Mouse (Mus musculus): ENCODE results near the gene Map3k13. TPM values are rescaled to one million over a fixed set of nuclear protein-coding genes. Genes with fewer than 3 reads are reported as not detected.

Map3k13 gene
- polyA plus RNA-seq, 1 experiment from 2014 or later, result 1.7 TPM

DNA sequence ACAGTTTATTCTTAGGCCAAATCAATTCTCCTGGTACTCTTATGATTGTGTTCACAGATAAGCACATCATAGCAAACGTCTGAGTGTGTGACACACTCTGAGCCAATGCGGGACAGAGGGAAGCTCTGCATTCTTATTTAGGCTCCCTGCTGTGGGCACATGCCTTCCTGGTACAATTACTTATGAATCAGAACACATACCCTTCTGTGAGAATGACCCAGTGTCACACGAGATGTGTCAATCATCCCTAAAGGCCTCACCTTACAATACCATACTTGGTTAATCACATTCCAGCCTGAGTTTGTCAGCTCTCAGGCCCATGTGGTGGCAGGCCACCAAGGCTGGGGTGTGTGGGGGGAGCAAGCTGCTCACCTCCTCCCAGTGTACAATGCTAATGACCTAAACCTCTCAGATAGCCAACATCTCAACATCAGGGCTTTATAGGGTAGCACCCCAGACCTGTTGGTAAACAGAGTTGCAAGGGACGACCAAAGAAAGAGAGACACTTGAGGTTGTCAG lies 63.0 kb downstream of the Map3k13 start:
- Histone ChIP-seq H3K27me3 (replicated peaks) (no peaks in the 10 kb centered on the region), H3K36me3 (no peaks in the 10 kb centered on the region), H3K4me3 (replicated peaks) (no peak overlapping the region), H3K9ac (no peak overlapping the region), H3K4me1 (replicated peaks) (0 out of 2 replicates have a peak, but pooled peaks cover 6% of the 10 kb centered on the region), H3K4me2 (replicated peaks) (no peak overlapping the region), H3K9me3 (no peaks in the 10 kb centered on the region), H3K27ac (no peak overlapping the region)
- ATAC-seq, result 0 out of 2 replicates have a peak, but pooled peaks have one; percentile 18
- 50% methylated on average over 4 of the region's 4 CpGs for WGBS

DNA sequence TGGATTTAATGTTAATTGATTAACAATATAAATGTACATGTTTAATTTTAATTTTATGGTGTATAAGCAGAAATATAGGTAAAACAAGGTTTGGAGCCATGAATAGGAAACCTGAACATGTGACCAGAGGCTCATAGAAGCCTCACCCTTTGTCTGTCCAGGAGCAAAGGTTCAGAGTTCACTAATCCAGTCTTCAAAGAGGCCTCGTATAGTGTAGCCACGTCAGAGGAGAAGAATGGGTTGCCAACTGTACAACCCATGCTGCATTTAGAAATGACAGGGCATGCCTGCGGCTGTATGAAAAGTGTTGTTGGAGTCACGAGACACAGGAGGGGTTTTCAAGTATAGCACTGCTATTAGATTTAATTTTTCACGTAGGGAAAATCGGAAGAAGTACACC lies 64.0 kb downstream of the Map3k13 start:
- WGBS, result 56% methylated on average over 6 of the region's 6 CpGs
- peak; percentile 89 for ATAC-seq

DNA sequence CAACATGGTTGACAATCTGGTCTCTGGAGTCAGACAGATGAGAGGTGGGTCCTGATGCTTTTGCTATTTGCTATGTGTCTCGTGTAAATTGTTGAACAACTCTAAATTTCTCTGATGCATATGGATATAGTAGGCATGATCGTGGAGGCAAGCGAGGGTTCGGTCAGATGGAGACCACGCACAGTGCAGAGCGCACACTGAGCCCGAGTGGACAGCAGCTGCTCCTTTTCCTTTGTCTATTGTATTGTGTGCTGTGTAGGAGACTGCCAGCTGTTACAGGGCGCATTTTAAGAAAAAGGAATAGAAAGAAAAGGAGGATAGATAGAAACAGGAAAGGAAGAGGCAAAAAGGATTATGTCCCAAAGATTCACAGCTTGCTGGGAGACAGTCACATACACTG lies 64.7 kb downstream of the Map3k13 start:
- no peaks in the 10 kb centered on the region for H3K9me3 ChIP-seq
- ATAC-seq, result no peak
- no peak overlapping the region for H3K9ac ChIP-seq
- 87% methylated on average over 8 of the region's 8 CpGs for WGBS
- 0 out of 2 replicates have a peak overlapping the region, but pooled peaks have one; percentile 4 for H3K27ac ChIP-seq
- no peaks in the 10 kb centered on the region for H3K36me3 ChIP-seq
- no peak overlapping the region for H3K4me2 ChIP-seq (replicated peaks)
- no peaks in the 10 kb centered on the region for H3K27me3 ChIP-seq (replicated peaks)
- 0 out of 2 replicates have a peak, but pooled peaks cover 6% of the 10 kb centered on the region for H3K4me1 ChIP-seq (replicated peaks)
- H3K4me3 ChIP-seq (replicated peaks), result no peak overlapping the region

More for the DNA sequence above, 64.0 kb downstream of the Map3k13 start:
- Histone ChIP-seq H3K27me3 (replicated peaks) (no peaks in the 10 kb centered on the region), H3K4me2 (replicated peaks) (no peak overlapping the region), H3K9me3 (no peaks in the 10 kb centered on the region), H3K4me1 (replicated peaks) (0 out of 2 replicates have a peak, but pooled peaks cover 6% of the 10 kb centered on the region), H3K36me3 (no peaks in the 10 kb centered on the region), H3K4me3 (replicated peaks) (no peak overlapping the region), H3K27ac (0 out of 2 replicates have a peak overlapping the region, but pooled peaks have one; percentile 4), H3K9ac (no peak overlapping the region)

DNA sequence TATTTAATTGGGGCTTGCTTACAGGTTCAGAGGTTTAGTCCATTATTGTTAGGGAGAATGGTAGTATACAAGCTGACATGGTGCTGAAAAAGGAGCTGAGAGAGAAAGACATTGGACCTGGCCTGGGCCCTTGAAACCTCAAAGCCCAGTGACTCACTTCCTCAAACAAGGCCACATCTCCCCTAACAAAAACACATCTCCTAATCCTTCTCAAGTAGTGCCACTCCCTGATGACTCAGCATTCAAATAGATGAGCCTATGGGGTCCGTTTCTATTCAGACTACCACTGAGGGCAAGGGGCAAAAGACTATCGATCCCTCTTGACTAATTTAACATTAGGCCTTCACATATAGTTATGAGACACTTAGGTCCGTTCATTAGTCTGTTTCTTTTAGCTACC lies 68.3 kb downstream of the Map3k13 start:
- H3K36me3 ChIP-seq, result no peaks in the 10 kb centered on the region
- WGBS, result 88% methylated on average over 3 of the region's 3 CpGs
- H3K9me3 ChIP-seq, result no peaks in the 10 kb centered on the region
- no peak overlapping the region for H3K4me2 ChIP-seq (replicated peaks)
- no peak for ATAC-seq
- no peaks in the 10 kb centered on the region for H3K27me3 ChIP-seq (replicated peaks)
- no peak overlapping the region for H3K9ac ChIP-seq
- 0 out of 2 replicates have a peak, but pooled peaks cover 4% of the 10 kb centered on the region for H3K4me1 ChIP-seq (replicated peaks)
- no peak overlapping the region for H3K4me3 ChIP-seq (replicated peaks)
- H3K27ac ChIP-seq, result no peak overlapping the region

DNA sequence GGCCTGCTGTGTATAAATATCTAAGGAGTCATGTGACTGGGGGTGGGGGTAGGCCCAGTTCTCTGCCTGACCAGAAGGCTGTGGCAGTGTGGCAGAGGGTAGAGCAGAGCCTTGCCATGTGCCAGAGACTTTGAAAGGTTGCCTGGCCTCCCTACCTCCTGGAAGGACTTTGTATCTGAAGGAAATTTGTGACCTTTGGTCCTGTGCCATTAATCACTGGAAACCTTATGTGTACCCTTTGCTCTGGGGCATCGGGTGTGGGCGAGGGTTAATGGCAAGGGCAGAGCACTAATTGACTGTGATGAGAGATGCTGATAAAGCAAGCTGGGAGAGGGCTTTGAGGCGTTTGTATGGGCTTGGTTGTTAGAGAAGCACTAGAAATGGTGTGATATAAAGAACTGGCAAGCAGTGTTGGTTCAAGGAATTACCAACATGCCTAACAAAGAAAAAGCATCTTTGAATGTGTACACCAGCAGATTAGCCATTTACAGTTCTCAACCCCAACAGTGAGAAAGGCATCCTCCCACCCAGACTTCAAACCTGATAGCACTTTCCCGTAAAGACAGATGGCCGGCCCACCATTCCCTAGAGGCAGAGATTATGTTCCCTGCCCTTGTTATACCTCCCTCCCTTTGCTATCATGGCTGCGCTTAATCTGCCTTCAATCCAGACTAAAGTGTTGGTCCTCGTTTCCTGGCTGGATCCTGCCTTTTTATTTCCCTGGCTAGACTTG lies 71.3 kb downstream of the Map3k13 start:
- H3K27ac ChIP-seq, result peak overlapping the region; percentile 67
- 32% methylated on average over 7 of the region's 7 CpGs for WGBS
- no peak overlapping the region for H3K4me2 ChIP-seq (replicated peaks)
- H3K27me3 ChIP-seq (replicated peaks), result no peaks in the 10 kb centered on the region
- H3K4me3 ChIP-seq (replicated peaks), result no peak overlapping the region
- no peak overlapping the region for H3K9ac ChIP-seq
- no peaks in the 10 kb centered on the region for H3K9me3 ChIP-seq
- H3K4me1 ChIP-seq (replicated peaks), result 0 out of 2 replicates have a peak, but pooled peaks cover 2% of the 10 kb centered on the region
- H3K36me3 ChIP-seq, result no peaks in the 10 kb centered on the region
- ATAC-seq, result peak; percentile 87

DNA sequence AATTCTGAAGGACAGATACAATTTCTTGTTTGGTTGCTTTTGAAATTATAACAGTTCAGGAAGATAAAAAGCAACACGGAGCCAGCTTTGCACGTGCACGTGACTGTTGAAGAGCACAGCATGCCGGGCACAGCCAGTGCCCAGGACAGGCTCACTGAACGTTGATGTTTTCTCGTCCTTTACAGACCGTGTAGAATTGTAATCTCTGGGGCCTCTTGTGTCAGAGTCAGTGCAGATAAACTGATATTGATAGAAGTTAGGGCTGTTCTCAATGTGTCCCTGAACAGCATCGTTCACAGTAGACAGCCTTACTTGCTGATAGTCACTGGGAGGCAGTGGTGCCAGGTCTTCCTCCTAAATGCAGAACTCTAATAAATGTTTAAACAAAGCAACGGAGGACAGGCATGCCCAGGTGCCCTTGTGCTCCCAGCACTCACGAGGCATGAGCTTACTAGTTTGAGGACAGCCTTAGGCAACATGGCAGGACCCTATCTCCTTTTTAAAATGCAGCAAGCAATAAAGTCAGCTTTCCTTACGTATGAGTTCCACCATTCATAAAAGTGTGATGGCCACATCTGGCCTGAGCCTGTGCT lies 71.9 kb downstream of the Map3k13 start:
- H3K27ac ChIP-seq, result peak overlapping the region; percentile 28; the same call in 1 of the 2 replicates
- 53% methylated on average over 11 of the region's 11 CpGs for WGBS
- no peak overlapping the region for H3K4me2 ChIP-seq (replicated peaks)
- no peak for ATAC-seq
- no peaks in the 10 kb centered on the region for H3K9me3 ChIP-seq
- 0 out of 2 replicates have a peak, but pooled peaks cover 2% of the 10 kb centered on the region for H3K4me1 ChIP-seq (replicated peaks)
- no peaks in the 10 kb centered on the region for H3K27me3 ChIP-seq (replicated peaks)
- no peak overlapping the region for H3K9ac ChIP-seq
- no peaks in the 10 kb centered on the region for H3K36me3 ChIP-seq
- H3K4me3 ChIP-seq (replicated peaks), result no peak overlapping the region

DNA sequence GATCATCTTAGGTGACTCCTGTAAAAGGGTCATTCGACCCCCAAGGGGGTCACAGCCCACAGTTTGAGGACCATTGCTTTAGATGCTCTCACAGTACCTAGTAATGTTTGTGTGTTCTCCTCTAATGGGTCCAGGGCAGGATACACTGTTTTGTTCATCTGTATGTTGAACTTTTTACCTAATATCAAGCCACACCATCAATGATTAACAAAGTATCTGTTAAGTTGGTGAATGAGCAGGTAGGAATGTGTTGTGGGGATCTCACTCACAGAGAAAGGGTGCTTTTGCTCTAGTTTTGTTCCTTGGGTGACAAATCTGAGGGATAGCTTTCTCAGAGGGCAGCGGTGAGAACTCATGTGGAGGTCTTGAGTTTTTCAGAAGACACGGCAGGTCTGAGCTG lies 73.6 kb downstream of the Map3k13 start:
- no peak overlapping the region for H3K4me2 ChIP-seq (replicated peaks)
- no peaks in the 10 kb centered on the region for H3K27me3 ChIP-seq (replicated peaks)
- no peaks in the 10 kb centered on the region for H3K36me3 ChIP-seq
- no peak overlapping the region for H3K4me3 ChIP-seq (replicated peaks)
- ATAC-seq, result no peak
- 76% methylated on average over 3 of the region's 3 CpGs for WGBS
- H3K4me1 ChIP-seq (replicated peaks), result 0 out of 2 replicates have a peak, but pooled peaks cover 2% of the 10 kb centered on the region
- no peak overlapping the region for H3K27ac ChIP-seq
- H3K9ac ChIP-seq, result no peak overlapping the region
- no peaks in the 10 kb centered on the region for H3K9me3 ChIP-seq

DNA sequence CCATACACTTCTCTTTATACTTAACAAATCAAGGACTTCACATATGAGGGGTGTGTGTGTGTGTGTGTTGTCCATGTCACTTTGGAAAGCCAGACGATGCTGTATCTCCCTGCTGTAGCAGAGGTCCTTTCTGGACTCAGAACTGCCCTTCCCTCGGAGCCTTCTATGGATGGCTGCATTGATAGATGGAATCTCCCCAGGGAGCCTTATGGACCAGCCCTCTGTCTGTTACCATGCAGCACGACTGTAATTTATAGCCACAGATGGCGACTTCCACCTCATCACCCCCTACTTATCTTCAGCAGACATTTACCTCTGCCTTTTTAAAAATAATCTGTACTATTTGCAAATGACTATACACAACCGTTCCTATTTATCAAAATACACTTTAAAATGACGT lies 74.5 kb downstream of the Map3k13 start:
- WGBS, result 46% methylated on average over 6 of the region's 6 CpGs
- Histone ChIP-seq H3K4me3 (replicated peaks) (no peak overlapping the region), H3K27ac (no peak overlapping the region), H3K4me2 (replicated peaks) (no peak overlapping the region), H3K9ac (no peak overlapping the region), H3K27me3 (replicated peaks) (no peaks in the 10 kb centered on the region), H3K9me3 (no peaks in the 10 kb centered on the region), H3K4me1 (replicated peaks) (0 out of 2 replicates have a peak, but pooled peaks cover 2% of the 10 kb centered on the region), H3K36me3 (no peaks in the 10 kb centered on the region)
- ATAC-seq, result no peak

DNA sequence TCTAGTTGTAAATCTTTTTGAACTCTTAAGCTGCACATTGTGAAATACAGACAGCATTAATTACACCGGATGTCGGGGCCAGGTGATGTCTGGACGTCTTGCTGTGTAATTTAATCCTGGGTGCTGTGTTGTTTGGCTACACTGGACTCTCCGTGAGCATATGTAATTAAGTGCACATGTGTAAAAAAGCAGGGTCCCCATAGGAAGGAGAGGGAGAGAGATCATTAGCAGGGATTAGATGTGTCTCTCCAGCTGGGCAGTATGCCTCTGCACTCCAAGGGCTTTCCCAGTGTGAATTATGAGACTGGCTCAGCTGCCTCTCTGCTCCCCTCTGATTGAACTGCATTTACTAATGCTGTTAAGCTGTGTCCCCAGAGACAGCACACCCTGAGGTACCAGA lies 75.7 kb downstream of the Map3k13 start:
- WGBS, result 34% methylated on average over 4 of the region's 4 CpGs
- no peak for ATAC-seq

DNA sequence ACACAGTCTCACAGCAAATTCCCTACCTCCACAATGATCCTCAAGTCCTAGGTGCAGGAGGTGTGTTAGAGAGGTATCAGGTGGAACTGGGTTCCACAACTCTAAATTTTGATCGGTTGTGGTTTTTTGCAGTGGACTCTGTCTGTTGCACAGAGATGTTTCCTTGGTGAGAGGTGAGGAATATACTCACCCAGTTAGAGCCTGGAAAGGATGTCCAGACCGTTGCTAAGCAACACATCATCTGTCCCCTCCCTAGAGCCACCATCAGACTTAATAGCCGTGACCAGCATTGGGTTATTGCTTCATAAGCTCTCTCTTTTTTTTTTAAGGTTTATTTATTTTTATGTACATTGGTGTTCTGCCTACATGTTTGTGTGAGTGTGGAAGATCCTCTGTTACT lies 83.6 kb downstream of the Map3k13 start:
- H3K4me2 ChIP-seq (replicated peaks), result no peak overlapping the region
- 89% methylated on average over 3 of the region's 3 CpGs for WGBS
- H3K9me3 ChIP-seq, result no peaks in the 10 kb centered on the region

More for the DNA sequence above, 75.7 kb downstream of the Map3k13 start:
- H3K9me3 ChIP-seq, result no peaks in the 10 kb centered on the region
- H3K27me3 ChIP-seq (replicated peaks), result no peaks in the 10 kb centered on the region
- no peak overlapping the region for H3K27ac ChIP-seq
- H3K4me2 ChIP-seq (replicated peaks), result no peak overlapping the region
- H3K4me1 ChIP-seq (replicated peaks), result 0 out of 2 replicates have a peak, but pooled peaks cover 2% of the 10 kb centered on the region
- no peak overlapping the region for H3K9ac ChIP-seq
- no peaks in the 10 kb centered on the region for H3K36me3 ChIP-seq
- no peak overlapping the region for H3K4me3 ChIP-seq (replicated peaks)

DNA sequence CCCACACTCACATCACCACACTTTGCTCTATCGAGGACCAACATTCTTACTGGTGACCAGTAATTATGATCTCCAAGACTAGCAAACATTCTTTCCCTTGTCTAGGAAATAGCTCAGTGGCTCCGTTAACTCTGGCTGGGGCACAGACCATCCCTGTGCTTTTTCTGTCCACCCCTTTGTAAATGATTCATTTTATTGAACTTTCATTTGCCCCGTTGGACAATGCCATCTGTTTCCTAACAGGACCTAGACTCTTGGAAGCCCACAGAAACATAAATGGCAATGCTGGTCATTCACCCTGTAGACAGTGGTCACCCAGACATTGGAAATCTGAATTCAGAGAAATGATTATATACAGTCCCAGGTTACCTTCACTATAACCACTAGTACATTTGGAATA lies 84.7 kb downstream of the Map3k13 start:
- no peaks in the 10 kb centered on the region for H3K4me1 ChIP-seq (replicated peaks)
- H3K27me3 ChIP-seq (replicated peaks), result no peaks in the 10 kb centered on the region
- 66% methylated on average over 3 of the region's 3 CpGs for WGBS
- no peaks in the 10 kb centered on the region for H3K9me3 ChIP-seq
- H3K4me3 ChIP-seq (replicated peaks), result no peak overlapping the region
- no peak overlapping the region for H3K4me2 ChIP-seq (replicated peaks)
- no peak for ATAC-seq
- no peak overlapping the region for H3K27ac ChIP-seq
- no peaks in the 10 kb centered on the region for H3K36me3 ChIP-seq
- H3K9ac ChIP-seq, result no peak overlapping the region

More for the DNA sequence above, 83.6 kb downstream of the Map3k13 start:
- ATAC-seq, result no peak
- H3K27me3 ChIP-seq (replicated peaks), result no peaks in the 10 kb centered on the region
- no peak overlapping the region for H3K27ac ChIP-seq
- no peaks in the 10 kb centered on the region for H3K4me1 ChIP-seq (replicated peaks)
- H3K4me3 ChIP-seq (replicated peaks), result no peak overlapping the region
- H3K9ac ChIP-seq, result no peak overlapping the region
- H3K36me3 ChIP-seq, result no peaks in the 10 kb centered on the region

DNA sequence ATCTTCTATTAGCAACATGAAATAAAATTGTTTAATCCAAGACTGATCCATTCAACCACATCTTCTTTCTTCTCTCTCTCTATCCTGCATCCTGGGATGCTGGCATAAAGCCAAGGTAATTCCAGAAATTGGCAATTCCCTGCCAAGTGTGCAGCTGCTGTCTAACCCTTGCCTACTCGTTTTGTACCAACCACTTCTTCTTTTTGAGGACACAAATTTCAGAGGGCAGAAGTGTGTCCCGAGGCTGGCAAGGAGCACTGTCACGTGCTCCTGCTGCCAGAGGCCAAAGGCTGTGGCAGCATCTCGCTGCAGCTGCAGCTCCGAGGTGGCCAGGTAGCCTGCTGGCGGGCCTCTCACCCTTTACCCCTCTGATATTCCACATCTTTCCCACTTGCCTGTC lies 87.0 kb downstream of the Map3k13 start:
- H3K27ac ChIP-seq, result no peak overlapping the region
- WGBS, result 58% methylated on average over 6 of the region's 6 CpGs
- H3K27me3 ChIP-seq (replicated peaks), result no peaks in the 10 kb centered on the region
- H3K36me3 ChIP-seq, result no peaks in the 10 kb centered on the region
- no peak for ATAC-seq
- no peak overlapping the region for H3K4me2 ChIP-seq (replicated peaks)
- H3K9ac ChIP-seq, result no peak overlapping the region
- H3K4me3 ChIP-seq (replicated peaks), result no peak overlapping the region
- no peaks in the 10 kb centered on the region for H3K4me1 ChIP-seq (replicated peaks)
- H3K9me3 ChIP-seq, result no peaks in the 10 kb centered on the region

All from intestine, embryonic 15.5 days (tissue).